Mouse (Mus musculus): ENCODE measurements around the gene Haspin. TPM values are rescaled to one million over a fixed set of nuclear protein-coding genes. Genes with fewer than 3 reads are reported as not detected.
A peak's percentile ranks its signal among the peaks of the same experiment; 100 is the strongest.

The Haspin gene
- total RNA-seq, 2 experiments from 2014 or later = 0.19 TPM; not detected in 1

DNA sequence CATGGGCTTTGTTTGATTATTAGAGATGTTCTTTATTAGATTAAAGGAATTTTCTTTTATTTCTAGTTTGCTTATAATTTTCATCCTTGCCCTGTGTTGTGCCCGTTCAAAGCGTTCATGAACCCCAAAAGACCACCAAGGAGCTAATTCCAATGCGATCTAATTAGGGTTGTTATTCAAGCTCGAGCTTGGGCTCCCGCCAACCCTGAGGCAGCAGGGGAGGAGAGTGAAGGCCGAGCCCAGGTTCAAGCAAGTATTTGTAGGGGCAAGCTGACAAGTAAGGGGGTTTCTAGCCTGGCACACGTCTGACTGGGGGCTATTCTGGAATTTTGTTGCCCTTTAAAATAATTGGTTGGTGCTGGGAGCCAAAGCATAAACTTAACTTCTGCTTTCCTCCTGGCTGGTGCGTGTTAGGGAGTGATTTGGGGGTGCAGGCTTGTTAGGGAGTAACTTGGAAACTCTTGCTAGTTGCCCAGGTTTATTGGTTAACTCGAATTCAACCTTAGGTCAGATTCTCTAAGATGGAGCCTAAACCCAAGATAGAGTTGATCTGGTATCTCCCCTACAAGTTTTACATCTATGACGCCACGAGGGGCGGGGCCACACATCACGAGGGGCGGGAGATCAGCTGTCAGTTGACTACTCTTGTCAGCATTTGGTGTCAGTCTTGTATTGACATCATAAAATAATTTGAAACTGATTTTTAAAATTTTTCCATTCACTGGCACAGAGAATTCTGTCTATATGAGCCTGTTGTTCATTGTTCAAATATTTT, 37.9 kb downstream of the Haspin start:
- no peak for TF ChIP-seq CTCF (IDR thresholded peaks at IDR 0.05)
- DNase-seq (ENCODE audit: extremely low spot score in 1 of 2, low spot score in 2 of 2) = no peak
- H3K4me3 ChIP-seq = no peak overlapping the region
- no peak overlapping the region for H3K27ac ChIP-seq
- intact Hi-C loops (cut with DNase I) = no loop called here

DNA sequence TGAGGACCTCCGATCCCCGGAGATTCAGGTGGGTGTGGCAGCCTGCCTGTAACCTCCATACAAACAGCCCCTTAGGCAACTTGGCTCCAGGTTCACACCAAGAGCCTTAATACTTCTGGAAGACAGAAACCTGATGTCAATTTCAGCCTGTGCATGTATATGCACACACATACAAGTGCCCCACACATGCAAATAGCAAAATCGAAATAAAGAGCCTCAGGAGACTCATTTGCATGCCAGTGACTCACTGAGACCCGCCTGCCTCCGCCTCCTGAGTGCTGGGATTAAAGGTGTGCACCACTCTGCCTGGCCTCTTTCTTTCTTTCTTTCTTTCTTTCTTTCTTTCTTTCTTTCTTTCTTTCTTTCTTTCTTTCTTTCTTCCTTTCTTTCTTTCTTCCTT, 39.2 kb downstream of the Haspin start:
- H3K4me3 ChIP-seq = no peak overlapping the region
- no peak for TF ChIP-seq CTCF (IDR thresholded peaks at IDR 0.05)
- intact Hi-C loops (cut with DNase I) = no loop called here
- DNase-seq (ENCODE audit: extremely low spot score in 1 of 2, low spot score in 2 of 2) = no peak
- no peak overlapping the region for H3K27ac ChIP-seq

DNA sequence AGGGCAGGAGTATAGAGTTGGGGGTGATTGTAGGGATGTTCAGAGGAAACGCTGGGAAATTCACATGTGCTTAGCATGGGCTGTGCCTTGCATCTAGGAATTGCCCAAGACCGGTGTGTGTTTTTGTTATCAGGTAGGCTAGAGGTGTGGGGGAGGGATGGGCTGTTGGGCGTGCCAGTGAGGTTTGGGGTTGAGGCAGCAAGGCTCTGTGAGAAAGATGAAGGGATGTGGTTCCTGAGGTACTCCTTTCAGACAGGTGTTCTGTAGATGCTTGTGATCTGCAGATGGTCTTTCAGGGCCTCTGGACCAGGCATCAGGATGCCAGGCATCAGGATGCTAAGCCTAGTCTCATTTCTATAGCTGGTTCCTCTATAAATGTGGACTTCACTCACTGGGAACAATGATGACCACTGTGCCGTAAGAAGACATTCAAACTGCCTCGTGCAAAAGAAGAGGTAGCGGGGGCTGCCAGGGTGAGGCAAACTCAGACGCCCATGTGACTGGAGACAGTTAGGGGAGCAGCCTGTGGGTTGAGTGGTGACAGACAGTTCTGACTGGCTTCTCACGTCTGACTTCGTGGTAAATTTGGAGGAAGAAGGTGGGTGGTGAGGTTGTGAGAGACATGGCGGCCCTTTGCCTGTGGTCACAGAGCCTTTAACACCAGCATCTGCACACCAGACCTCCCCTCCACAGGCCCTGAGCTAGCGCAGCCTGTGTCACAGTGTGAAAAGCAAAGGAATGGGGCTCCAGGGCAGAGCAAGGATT, 43.7 kb downstream of the Haspin start:
- intact Hi-C loops (cut with DNase I) = no loop called here
- no peak for TF ChIP-seq CTCF (IDR thresholded peaks at IDR 0.05)
- no peak overlapping the region for H3K27ac ChIP-seq
- H3K4me3 ChIP-seq = no peak overlapping the region
- no peak for DNase-seq (ENCODE audit: extremely low spot score in 1 of 2, low spot score in 2 of 2)

DNA sequence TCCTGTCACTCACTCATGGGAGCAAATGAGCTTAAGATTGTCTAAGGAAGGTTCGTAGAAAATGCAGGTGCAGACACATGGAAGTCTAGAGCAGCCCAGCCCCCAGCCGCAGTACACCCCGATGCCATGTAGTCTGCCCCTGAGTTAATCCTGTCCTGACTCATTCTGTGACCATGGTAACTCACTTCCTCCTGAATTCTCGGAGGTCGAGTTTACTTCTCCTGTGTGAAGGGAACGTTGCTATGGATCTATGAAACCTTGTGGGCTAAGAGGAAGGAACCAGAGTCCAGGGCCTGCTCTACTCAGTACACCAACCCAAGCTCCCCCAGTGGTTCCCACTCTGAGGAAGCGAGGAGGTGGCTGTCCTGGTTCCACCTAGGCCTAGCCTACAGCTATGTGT, 45.2 kb downstream of the Haspin start:
- Histone ChIP-seq H3K27ac (no peak overlapping the region), H3K4me3 (no peak overlapping the region)
- DNase-seq (ENCODE audit: extremely low spot score in 1 of 2, low spot score in 2 of 2) = no peak
- intact Hi-C loops (cut with DNase I) = no loop called here
- TF ChIP-seq CTCF (IDR thresholded peaks at IDR 0.05) = no peak

DNA sequence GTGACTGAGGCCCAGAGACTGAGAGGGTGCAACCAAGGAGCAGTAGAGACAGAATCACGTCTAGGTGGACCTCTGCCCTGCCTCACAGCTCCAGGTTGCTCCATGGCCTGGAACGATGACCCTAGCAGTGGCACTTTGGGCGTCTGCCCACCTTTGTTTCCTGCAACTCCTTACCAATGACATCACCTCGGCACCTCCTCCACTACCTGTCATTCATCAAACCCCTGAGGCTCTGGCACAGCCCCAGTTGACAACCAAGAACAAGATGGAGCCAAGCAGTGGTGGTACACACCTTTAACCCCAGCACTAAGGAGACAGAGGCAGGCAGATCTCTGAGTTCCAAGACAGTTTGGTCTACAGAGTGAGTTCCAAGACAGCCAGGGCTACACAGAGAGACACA, 46.0 kb downstream of the Haspin start:
- no peak for DNase-seq (ENCODE audit: extremely low spot score in 1 of 2, low spot score in 2 of 2)
- intact Hi-C loops (cut with DNase I) = no loop called here
- Histone ChIP-seq H3K4me3 (no peak overlapping the region), H3K27ac (no peak overlapping the region)
- TF ChIP-seq CTCF (IDR thresholded peaks at IDR 0.05) = no peak

DNA sequence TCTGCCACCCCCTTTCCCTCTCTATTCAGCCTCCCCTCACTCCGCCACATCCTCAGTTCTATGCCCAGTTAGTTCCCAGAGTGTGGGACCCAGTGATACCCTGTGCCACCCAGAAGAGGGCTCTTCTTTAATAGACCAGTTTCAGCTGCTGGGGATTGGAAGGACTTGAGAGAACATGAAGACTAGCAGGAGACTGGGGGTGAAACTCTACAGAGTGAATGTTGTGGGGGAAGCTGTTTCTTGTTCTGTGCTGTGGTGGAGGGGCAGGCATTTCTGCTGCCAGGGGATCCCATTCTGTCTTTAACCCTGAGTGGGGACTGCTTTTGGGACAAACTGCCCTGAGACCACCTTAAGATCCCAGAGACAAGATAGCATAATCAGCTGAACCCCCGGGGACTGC, 47.3 kb downstream of the Haspin start:
- no peak for DNase-seq (ENCODE audit: extremely low spot score in 1 of 2, low spot score in 2 of 2)
- intact Hi-C loops (cut with DNase I) = no loop called here
- no peak overlapping the region for H3K27ac ChIP-seq
- TF ChIP-seq CTCF (IDR thresholded peaks at IDR 0.05) = no peak
- H3K4me3 ChIP-seq = no peak overlapping the region

DNA sequence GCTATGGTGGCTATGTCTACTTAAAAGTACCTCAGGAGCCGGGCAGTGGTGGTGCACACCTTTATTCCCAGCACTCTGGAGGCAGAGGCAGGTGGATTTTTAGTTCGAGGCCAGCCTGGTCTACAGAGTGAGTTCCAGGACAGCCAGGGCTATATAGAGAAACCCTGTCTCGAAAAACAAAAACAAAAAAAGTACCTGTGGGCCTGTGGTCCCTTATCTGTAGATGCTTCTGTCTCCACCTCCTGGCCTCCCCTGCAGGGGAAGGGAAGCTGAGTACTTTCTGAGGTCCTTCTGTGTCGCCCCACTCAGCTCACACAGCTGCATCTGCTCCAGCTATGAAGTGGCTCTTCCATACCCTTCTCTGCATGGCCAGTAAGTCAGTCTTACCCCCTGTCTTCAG, 47.8 kb downstream of the Haspin start, which contains the start of gene Itgae:
Gene Itgae (plus strand): TSS at position 301 of the 400 bp plus-strand sequence.
- H3K4me3 ChIP-seq = no peak within 1 kb of the TSS
- intact Hi-C loops (cut with DNase I) = no loop called here
- no peak for TF ChIP-seq CTCF (IDR thresholded peaks at IDR 0.05)
- no peak within 1 kb of the TSS for H3K27ac ChIP-seq
- no peak for DNase-seq (ENCODE audit: extremely low spot score in 1 of 2, low spot score in 2 of 2)

DNA sequence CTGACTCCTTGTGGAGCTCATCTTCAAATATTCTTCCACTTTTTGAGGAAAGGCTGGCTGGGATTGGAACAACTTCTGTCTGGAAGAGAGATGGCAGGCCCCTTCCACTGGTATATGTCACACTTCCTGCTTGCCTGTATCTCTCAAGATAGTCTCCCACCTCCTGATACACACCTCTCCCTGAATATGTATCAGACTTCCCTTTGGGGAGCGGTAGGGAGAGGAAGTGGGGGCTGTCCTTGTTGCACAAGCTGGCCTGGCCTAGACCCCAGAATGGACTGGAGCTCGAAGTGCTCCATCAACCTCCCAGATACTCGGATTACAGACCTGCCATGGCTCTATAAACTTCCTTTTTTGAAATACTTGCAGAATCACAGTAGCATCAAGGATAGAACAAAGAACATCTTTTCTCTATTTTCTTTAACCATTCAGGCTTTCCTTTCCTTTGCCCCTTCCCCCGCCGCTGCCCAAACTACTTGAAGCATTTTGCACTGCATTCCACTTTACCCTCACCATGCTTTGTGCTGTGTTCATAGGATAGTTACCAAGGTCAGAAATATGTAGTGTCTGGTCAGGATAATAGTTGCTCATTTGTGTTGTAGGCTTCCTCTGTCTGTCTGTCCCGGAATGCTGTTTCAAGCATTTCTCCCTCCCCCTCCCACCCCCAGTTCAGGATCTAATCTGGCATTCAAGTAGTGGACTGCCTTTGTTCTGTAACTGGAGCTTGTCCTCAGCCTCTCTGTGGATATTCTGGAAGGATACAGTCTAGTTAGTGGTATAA, 50.2 kb downstream of the Haspin start:
- TF ChIP-seq CTCF (IDR thresholded peaks at IDR 0.05) = no peak
- DNase-seq (ENCODE audit: extremely low spot score in 1 of 2, low spot score in 2 of 2) = no peak
- Histone ChIP-seq H3K27ac (0 out of 2 replicates have a peak overlapping the region, but pooled peaks have one; percentile 2), H3K4me3 (no peak overlapping the region)
- intact Hi-C loops (cut with DNase I) = no loop called here

Other genes starting within 250 kb of the Haspin start
- gene Atp2a3, start 177.1 kb downstream of the Haspin start, total RNA-seq (2021) = 1 to 10 TPM; 6.9 to 7.0 TPM
- gene P2rx1, start 139.2 kb downstream of the Haspin start, total RNA-seq (2021) = under 1 TPM; 0.20 to 0.40 TPM
- gene Camkk1, start 119.3 kb downstream of the Haspin start, total RNA-seq (2021) = 100 to 1,000 TPM; 118 to 126 TPM
- 10 to 100 TPM; 10.3 to 10.7 TPM for gene Ncbp3, start 90.5 kb downstream of the Haspin start, total RNA-seq (2021)
- gene Itgae, start 47.7 kb downstream of the Haspin start, total RNA-seq (2021) = not detected
- gene P2rx5, start 22.1 kb upstream of the Haspin start, total RNA-seq (2021) = 1 to 10 TPM in 1 of 2 experiments, under 1 TPM in 1; 0.70 to 1.1 TPM
- 10 to 100 TPM; 54.6 to 55.2 TPM for gene Emc6, start 38.7 kb upstream of the Haspin start, total RNA-seq (2021)
- gene Tax1bp3, start 38.8 kb upstream of the Haspin start, total RNA-seq (2021) = 1 to 10 TPM; 9.4 to 9.6 TPM
- gene Ctns, start 60.7 kb upstream of the Haspin start, total RNA-seq (2021) = 10 to 100 TPM; 19.3 to 20.2 TPM
- gene Shpk, start 61.2 kb upstream of the Haspin start, total RNA-seq (2021) = 1 to 10 TPM; 2.7 to 2.9 TPM
- under 1 TPM in 1 of 2 experiments, not detected in 1; 0.27 TPM for gene Trpv1, start 96.0 kb upstream of the Haspin start, total RNA-seq (2021)
- gene Trpv3, start 129.1 kb upstream of the Haspin start, total RNA-seq (2021) = under 1 TPM; 0.26 to 0.50 TPM
- 10 to 100 TPM in 1 of 2 experiments, 1 to 10 TPM in 1; 8.9 to 10.4 TPM for gene Aspa, start 191.3 kb upstream of the Haspin start, total RNA-seq (2021)
- gene Gm49340, start 191.4 kb upstream of the Haspin start, total RNA-seq (2021) = not detected
- not detected for gene Spata22, start 191.4 kb upstream of the Haspin start, total RNA-seq (2021)
- not detected for gene Olfr20, start 212.5 kb upstream of the Haspin start, total RNA-seq (2021)
- not detected for gene Olfr376, start 233.0 kb upstream of the Haspin start, total RNA-seq (2021)